Mouse (Mus musculus) forebrain, embryonic 10.5 days (tissue): Measurements from ENCODE around the gene Snrk. TPM values are rescaled to one million over a fixed set of nuclear protein-coding genes. Genes with fewer than 3 reads are reported as not detected.

Experiments
- DNase-seq: peaks from one replicate; pipeline ENCODE4 v3.0.0-alpha.2; 2017; ENCODE audit warnings: low spot score; ENCODE audit errors: extremely low spot score
- H3K27ac ChIP-seq: fragments of 300-500 bp; sonication (generic); 2 replicates; pipeline ENCODE4 v1.5.1; 2016; ENCODE audit warnings: mild to moderate bottlenecking
- H3K27me3 ChIP-seq: fragments of 300-500 bp; sonication (generic); 2 replicates; pipeline ENCODE4 v1.6.1; 2016; ENCODE audit warnings: mild to moderate bottlenecking; ENCODE audit not compliant: poor library complexity, severe bottlenecking
- H3K36me3 ChIP-seq: fragments of 300-500 bp; sonication (generic); replicated peaks from 2 replicates; pipeline ENCODE4 v1.6.1; 2016; ENCODE audit warnings: mild to moderate bottlenecking, moderate library complexity
- H3K4me1 ChIP-seq: fragments of 300-500 bp; sonication (generic); 2 replicates; pipeline ENCODE4 v1.6.1; 2016
- H3K4me3 ChIP-seq: fragments of 300-500 bp; sonication (generic); 2 replicates; pipeline ENCODE4 v1.5.1; 2016; ENCODE audit warnings: mild to moderate bottlenecking, moderate library complexity
- H3K9me3 ChIP-seq: fragments of 300-500 bp; sonication (generic); 2 replicates; pipeline ENCODE4 v1.6.1; 2016; ENCODE audit warnings: mild to moderate bottlenecking, moderate library complexity
- WGBS: fragments of 180-500 bp; shearing (Covaris S2); methylation state at CpG from one replicate; pipeline ENCODE4 v1.1.7; 2016; 5-methylcytosine and 5-hydroxymethylcytosine counted together
- polyA plus RNA-seq: library from polyadenylated mRNA; unstranded; fragments of >200 nt; fragmentation: Nextera tagmentation; extraction: Ambion mirVana; gene quantifications from 2 replicates; pipeline ENCODE4 v1.2.1, GENCODE M21; 2016

The Snrk gene
- polyA plus RNA-seq, 1 experiment from 2014 or later = 31.8 TPM

DNA sequence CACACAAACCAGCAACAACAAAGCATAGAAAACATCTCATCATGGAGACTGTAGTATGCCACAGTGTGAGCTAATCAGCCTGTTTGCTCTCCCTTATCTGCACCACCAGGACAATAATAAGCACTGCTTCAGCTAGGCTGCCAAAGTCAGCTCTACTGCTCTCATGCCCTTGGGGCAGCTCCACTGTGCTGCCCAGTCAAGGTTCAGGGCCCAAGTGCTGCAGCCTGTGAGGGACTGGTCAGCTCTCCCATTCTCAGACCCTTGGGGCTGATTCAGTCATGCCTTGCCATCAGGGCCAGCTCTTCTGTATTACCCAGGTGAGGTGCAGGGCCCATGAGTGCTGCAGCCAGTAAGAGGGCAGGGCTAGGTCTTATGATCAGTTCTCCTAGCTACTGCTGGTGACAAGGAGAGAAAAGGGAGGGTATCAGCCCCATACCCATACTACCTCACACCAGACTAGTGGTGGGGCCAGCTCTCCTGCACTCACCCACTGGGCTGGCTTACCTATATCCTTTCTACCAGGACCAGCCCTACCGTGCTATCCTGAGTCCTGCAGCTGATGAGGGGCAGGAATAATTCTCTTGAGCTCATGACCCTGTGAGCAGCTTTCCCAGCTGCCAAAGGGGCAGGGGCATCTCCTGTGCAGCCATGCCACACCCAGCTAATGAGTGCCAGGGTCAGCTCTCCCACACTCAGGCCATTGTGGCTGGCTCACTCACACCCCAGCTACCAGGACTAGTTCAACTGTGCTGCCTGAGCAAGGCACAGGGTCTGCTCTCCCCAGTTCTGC is 18.2 kb downstream of the Snrk start:
- no peak for DNase-seq
- WGBS = 71% methylated on average over 1 of the region's 1 CpGs
- no peak overlapping the region for H3K27ac ChIP-seq

DNA sequence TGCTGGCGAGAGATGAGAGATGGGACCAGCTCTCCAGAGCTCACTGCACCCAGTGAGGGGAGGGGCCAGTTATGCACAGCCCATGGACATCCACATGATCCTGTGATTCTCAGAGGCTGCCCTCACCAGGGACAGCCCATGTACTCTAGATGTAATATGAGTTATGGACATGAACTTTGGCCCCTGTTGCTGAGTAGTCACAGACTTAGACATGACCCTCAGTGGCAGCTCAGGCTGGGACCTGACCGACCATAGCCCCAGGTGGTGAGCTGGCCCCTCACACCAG is 18.8 kb downstream of the Snrk start:
- no peak overlapping the region for H3K27ac ChIP-seq
- H3K9me3 ChIP-seq = no peaks in the 10 kb centered on the region
- H3K4me3 ChIP-seq = no peak overlapping the region
- 88% methylated on average over 2 of the region's 2 CpGs for WGBS
- no peaks in the 10 kb centered on the region for H3K4me1 ChIP-seq
- peaks cover 35% of the 10 kb centered on the region for H3K36me3 ChIP-seq
- DNase-seq = no peak
- no peaks in the 10 kb centered on the region for H3K27me3 ChIP-seq

More for the DNA sequence above, 18.2 kb downstream of the Snrk start:
- H3K4me1 ChIP-seq = no peaks in the 10 kb centered on the region
- H3K27me3 ChIP-seq = no peaks in the 10 kb centered on the region
- no peaks in the 10 kb centered on the region for H3K9me3 ChIP-seq
- peaks cover 35% of the 10 kb centered on the region for H3K36me3 ChIP-seq
- no peak overlapping the region for H3K4me3 ChIP-seq

GRCm38 (mm10) chr9:122137960-122138359 is 20.9 kb downstream of the Snrk start:
- Histone ChIP-seq H3K27me3 (no peaks in the 10 kb centered on the region), H3K36me3 (peaks cover 34% of the 10 kb centered on the region), H3K4me3 (no peak overlapping the region), H3K27ac (no peak overlapping the region), H3K4me1 (no peaks in the 10 kb centered on the region), H3K9me3 (no peaks in the 10 kb centered on the region)
- no peak for DNase-seq
- 85% methylated on average over 1 of the region's 1 CpGs for WGBS

DNA sequence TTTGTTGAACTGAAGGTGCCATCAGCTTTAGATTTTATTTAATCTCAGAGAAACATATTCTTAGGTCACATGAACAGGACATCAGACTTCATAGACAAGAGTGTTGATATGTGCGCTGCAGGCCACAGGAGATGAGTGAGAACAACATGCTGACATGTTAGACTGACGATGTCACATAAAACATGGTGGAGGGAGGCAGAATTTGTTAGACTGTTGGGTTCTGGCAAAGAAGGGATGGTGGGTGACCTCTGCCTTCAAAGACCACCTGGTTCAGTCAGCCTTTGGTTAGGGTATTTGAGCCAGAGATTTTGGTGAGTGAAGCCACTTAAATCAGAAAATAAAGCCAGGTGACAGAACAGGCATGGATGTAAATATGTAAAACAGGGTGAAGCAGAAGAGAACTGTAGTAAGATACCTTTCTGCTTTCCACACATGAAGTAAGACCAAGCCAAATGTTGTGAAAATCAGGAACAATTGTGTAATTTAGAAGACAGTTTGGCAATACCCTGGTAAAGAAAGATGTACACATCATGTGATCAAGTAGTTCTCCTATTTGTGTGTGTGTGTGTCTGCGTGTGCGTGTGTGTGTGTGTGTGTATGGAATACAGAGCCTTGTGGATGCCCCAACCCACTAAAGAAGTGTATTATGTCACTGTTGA is 21.4 kb downstream of the Snrk start:
- Histone ChIP-seq H3K36me3 (peaks cover 35% of the 10 kb centered on the region), H3K27me3 (no peaks in the 10 kb centered on the region), H3K4me3 (no peak overlapping the region), H3K4me1 (no peaks in the 10 kb centered on the region), H3K9me3 (no peaks in the 10 kb centered on the region), H3K27ac (no peak overlapping the region)
- 95% methylated on average over 4 of the region's 4 CpGs for WGBS
- no peak for DNase-seq

DNA sequence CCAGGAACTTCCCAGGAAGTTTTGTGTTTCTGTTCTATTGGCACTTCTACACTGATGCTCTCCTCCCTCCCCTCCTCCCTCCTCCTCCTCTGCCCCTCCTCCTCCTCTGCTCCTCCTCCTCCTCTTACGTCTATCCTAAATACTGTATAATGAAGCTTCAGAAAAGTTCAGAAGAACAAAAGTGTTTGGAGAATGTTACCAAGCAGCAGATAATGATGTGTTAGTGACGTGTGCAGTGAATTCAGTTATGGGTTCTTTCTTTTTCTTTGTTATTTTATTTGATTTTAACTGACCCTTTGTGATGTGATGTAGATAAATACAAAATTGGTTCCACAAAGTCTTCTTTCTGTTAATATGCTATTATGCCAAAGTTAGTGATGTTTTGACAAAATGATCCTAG is 22.2 kb downstream of the Snrk start:
- no peak for DNase-seq
- Histone ChIP-seq H3K36me3 (peaks cover 42% of the 10 kb centered on the region), H3K4me3 (no peak overlapping the region), H3K27me3 (no peaks in the 10 kb centered on the region), H3K9me3 (peaks cover under 1% of the 10 kb centered on the region; the same call in 1 of the 2 replicates), H3K27ac (no peak overlapping the region), H3K4me1 (no peaks in the 10 kb centered on the region)
- whole genome bisulfite sequencing = 75% methylated on average over 2 of the region's 2 CpGs

GRCm38 (mm10) chr9:122143219-122143618 is 26.2 kb downstream of the Snrk start:
- WGBS = 82% methylated on average over 1 of the region's 1 CpGs
- Histone ChIP-seq H3K4me1 (0 out of 2 replicates have a peak, but pooled peaks cover 3% of the 10 kb centered on the region), H3K27me3 (no peaks in the 10 kb centered on the region), H3K4me3 (no peak overlapping the region), H3K36me3 (peaks cover 32% of the 10 kb centered on the region), H3K27ac (no peak overlapping the region), H3K9me3 (peaks cover 9% of the 10 kb centered on the region)
- no peak for DNase-seq

GRCm38 (mm10) chr9:122144776-122145175 is 27.7 kb downstream of the Snrk start:
- Histone ChIP-seq H3K27me3 (no peaks in the 10 kb centered on the region), H3K36me3 (peaks cover 31% of the 10 kb centered on the region), H3K4me3 (no peak overlapping the region), H3K27ac (no peak overlapping the region), H3K4me1 (0 out of 2 replicates have a peak, but pooled peaks cover 3% of the 10 kb centered on the region), H3K9me3 (peaks cover 9% of the 10 kb centered on the region)
- 94% methylated on average over 3 of the region's 3 CpGs for WGBS
- DNase-seq = no peak

DNA sequence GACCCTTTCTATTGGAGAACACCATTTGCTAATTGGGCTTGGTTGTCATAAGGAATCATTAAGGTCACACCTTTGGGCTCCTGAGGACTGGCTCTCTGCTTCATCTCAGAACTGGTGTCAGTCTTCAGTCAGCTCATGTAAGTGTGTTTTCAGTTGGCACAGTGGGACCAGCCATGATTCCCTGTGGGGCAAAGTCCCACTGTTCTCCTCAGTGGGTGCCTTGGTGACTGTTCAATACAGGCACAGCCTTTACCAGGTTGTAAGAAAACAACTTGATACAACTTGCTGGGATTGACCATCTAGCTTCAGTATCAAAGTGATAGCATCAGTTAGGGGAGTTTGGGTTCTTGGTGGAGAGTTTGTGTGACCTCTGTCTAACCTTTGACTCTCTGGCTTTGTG is 28.6 kb downstream of the Snrk start:
- H3K9me3 ChIP-seq = peaks cover 9% of the 10 kb centered on the region
- no peak overlapping the region for H3K4me3 ChIP-seq
- H3K36me3 ChIP-seq = peaks cover 31% of the 10 kb centered on the region
- H3K27ac ChIP-seq = no peak overlapping the region
- H3K4me1 ChIP-seq = 0 out of 2 replicates have a peak, but pooled peaks cover 3% of the 10 kb centered on the region
- H3K27me3 ChIP-seq = no peaks in the 10 kb centered on the region
- no peak for DNase-seq

DNA sequence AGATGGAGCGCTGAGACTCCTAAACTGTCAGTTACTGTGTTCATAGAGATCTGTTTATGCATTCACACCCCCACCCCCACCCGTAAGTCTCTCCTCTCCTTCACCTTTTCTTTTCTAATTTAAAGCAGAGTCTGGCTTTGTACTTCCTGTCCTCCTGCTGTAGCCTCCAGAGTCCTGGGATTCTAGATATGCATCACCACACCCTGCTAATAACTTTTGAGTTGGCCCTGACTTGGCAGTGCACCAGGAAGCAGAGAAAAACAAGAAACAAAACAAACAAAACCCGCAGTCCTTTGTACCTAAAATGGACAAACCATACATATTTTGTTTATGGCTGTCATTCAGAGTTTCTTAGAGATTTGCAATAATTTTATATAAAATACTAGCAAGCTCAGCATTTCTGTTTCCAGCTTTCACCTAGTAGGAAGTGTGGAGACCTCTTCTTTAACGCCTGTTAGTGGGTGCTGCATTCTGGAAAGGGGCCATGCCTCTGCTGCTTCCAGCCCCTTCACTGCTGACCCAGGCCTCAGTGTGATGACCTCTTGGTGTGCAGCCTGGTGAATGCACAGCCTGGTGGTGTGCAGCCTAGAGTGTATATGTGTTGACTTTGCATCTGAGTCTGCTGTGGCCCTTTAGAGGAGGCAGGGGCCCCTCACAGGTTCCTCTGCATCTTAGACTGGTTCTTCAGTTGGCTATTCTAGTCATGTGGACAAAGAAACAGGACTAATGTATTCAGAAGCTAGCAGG is 29.2 kb downstream of the Snrk start:
- Histone ChIP-seq H3K4me1 (0 out of 2 replicates have a peak, but pooled peaks cover 3% of the 10 kb centered on the region), H3K9me3 (peaks cover 9% of the 10 kb centered on the region), H3K27me3 (no peaks in the 10 kb centered on the region), H3K4me3 (no peak overlapping the region), H3K36me3 (peaks cover 31% of the 10 kb centered on the region), H3K27ac (no peak overlapping the region)
- WGBS = 88% methylated on average over 4 of the region's 4 CpGs
- no peak for DNase-seq

DNA sequence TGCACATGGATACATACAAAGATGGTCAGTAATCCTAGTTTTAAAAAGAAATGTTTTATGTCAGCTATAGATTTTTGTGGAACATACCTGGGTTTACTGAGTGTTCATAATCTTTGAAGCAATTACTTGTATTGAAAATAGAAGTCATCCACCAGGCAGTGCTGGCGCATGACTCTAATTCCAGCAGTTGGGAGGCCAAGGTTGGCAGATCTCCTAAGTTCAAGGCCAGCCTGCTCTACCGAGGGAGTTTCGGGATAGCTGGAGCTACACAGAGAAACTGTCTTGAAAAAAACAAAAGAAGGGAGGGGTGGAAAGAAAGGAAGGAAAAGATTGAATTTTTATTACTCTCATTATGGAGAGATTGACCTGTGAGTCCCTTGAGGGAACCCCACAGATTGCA is 31.3 kb downstream of the Snrk start:
- Histone ChIP-seq H3K4me1 (0 out of 2 replicates have a peak, but pooled peaks cover 3% of the 10 kb centered on the region), H3K36me3 (peaks cover 34% of the 10 kb centered on the region), H3K9me3 (peaks cover 9% of the 10 kb centered on the region), H3K4me3 (no peak overlapping the region), H3K27me3 (no peaks in the 10 kb centered on the region), H3K27ac (no peak overlapping the region)
- DNase-seq = no peak
- 97% methylated on average over 3 of the region's 3 CpGs for WGBS

DNA sequence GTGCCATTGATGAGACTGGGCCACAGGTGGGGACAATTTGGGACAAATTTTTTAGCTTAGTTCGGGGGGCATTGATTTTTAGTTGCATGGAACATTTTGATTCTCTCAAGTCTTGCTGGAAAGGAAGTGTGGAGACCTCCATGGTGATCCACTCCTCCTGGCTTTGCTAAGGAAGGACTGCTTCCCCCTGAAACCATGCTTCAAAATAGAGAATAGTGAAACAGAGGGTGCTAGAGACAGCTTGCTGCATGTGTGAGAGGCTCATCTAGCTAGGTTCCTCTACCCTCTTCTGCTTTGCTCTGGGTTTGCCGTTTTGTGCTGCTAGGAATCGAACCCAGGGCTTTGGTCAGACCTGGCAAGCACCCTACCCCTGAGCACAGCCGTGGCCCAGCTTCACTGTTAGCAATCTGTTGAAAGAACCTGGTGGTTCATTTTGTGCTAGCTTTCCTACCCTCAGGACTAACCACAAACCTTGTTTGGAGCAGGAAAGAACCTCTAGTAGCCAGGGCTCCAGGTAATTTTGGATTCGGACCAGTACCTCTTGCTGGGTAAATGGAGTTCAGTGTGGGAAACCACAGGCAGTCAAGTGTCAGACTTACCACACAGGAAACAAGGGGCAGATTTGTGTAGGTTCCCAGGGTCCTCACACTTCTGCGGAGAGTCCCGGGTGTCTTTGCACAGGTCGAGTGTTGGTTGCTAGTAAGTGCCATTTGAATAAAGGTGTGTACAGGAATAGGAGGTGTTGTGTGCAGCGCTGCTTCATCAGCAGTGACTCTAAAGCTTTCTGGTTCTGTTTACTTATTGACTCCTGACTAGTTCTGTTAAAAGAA is 33.1 kb downstream of the Snrk start:
- no peaks in the 10 kb centered on the region; the same call in 1 of the 2 replicates for H3K9me3 ChIP-seq
- 91% methylated on average over 9 of the region's 9 CpGs for WGBS
- H3K36me3 ChIP-seq = peaks cover 17% of the 10 kb centered on the region
- no peak overlapping the region for H3K4me3 ChIP-seq
- no peak overlapping the region for H3K27ac ChIP-seq
- DNase-seq = no peak
- H3K4me1 ChIP-seq = 0 out of 2 replicates have a peak, but pooled peaks cover 3% of the 10 kb centered on the region
- H3K27me3 ChIP-seq = no peaks in the 10 kb centered on the region

GRCm38 (mm10) chr9:122152063-122152462 is 35.0 kb downstream of the Snrk start:
- Histone ChIP-seq H3K27ac (no peak overlapping the region), H3K36me3 (peaks cover 24% of the 10 kb centered on the region), H3K9me3 (peaks cover 3% of the 10 kb centered on the region; the same call in 1 of the 2 replicates), H3K4me1 (no peaks in the 10 kb centered on the region), H3K27me3 (no peaks in the 10 kb centered on the region), H3K4me3 (no peak overlapping the region)
- 91% methylated on average over 4 of the region's 4 CpGs for WGBS
- no peak for DNase-seq
